Mouse (Mus musculus) c-Kit-negative CD71-positive TER-119-positive erythroid progenitor cells, embryonic 14.5 days (primary cell): ENCODE measurements at regions not wholly inside any gene's neighbourhood (a gene's known extent, or its start where the extent isn't known, plus 50 kb on each side); places are given as distances from the start of the nearest gene placed in this dataset.
"Not testable (repeated sequence)": the region's sequence is repeated elsewhere in the genome, so short reads cannot be mapped to it uniquely, and the experiment has no call there.

ENCODE experiments used
- DNase-seq: peaks from one replicate; pipeline ENCODE4 v3.0.0-alpha.2; 2013; ENCODE audit warnings: low read depth, low spot score

GRCm38 (mm10) chr17:82377176-82377592 is 639.0 kb upstream of the Slc8a1 start:
- peak; percentile 46 for DNase-seq

- DNase-seq, result no peak
Measured at GRCm38 (mm10) chr17:82367876-82368275, 629.7 kb upstream of the Slc8a1 start.

- DNase-seq, result no peak
Measured at GRCm38 (mm10) chr17:82366001-82366400, 627.8 kb upstream of the Slc8a1 start.

- no peak for DNase-seq
Measured at GRCm38 (mm10) chr17:82348636-82349035, 610.5 kb upstream of the Slc8a1 start.

GRCm38 (mm10) chr17:82331429-82331828 is 593.3 kb upstream of the Slc8a1 start:
- DNase-seq, result no peak

- DNase-seq, result no peak
Measured at GRCm38 (mm10) chr17:82312191-82312590, 574.0 kb upstream of the Slc8a1 start.

- DNase-seq, result no peak
Measured at GRCm38 (mm10) chr17:82306347-82306746, 568.2 kb upstream of the Slc8a1 start.

- no peak for DNase-seq
Measured at GRCm38 (mm10) chr17:82277728-82278127, 539.6 kb upstream of the Slc8a1 start.

- no peak for DNase-seq
Measured at GRCm38 (mm10) chr17:82273946-82274345, 535.8 kb upstream of the Slc8a1 start.

- DNase-seq, result no peak
Measured at GRCm38 (mm10) chr17:82272845-82273244, 534.7 kb upstream of the Slc8a1 start.

GRCm38 (mm10) chr17:82266842-82267241 is 528.7 kb upstream of the Slc8a1 start:
- not testable (repeated sequence) for DNase-seq

GRCm38 (mm10) chr17:82252362-82252761 is 514.2 kb upstream of the Slc8a1 start:
- no peak for DNase-seq

GRCm38 (mm10) chr17:82251841-82252240 is 513.7 kb upstream of the Slc8a1 start:
- no peak for DNase-seq

- no peak for DNase-seq
Measured at GRCm38 (mm10) chr17:82238361-82238760, 500.2 kb upstream of the Slc8a1 start.

GRCm38 (mm10) chr17:82237456-82237855 is 499.3 kb upstream of the Slc8a1 start:
- no peak for DNase-seq

- no peak for DNase-seq
Measured at GRCm38 (mm10) chr17:82215728-82216623, 477.8 kb upstream of the Slc8a1 start.

- DNase-seq, result no peak
Measured at GRCm38 (mm10) chr17:82199981-82200380, 461.8 kb upstream of the Slc8a1 start.

- DNase-seq, result no peak
Measured at GRCm38 (mm10) chr17:82199031-82199642, 461.0 kb upstream of the Slc8a1 start.

GRCm38 (mm10) chr17:82184261-82184660 is 446.1 kb upstream of the Slc8a1 start:
- DNase-seq, result no peak

- no peak for DNase-seq
Measured at GRCm38 (mm10) chr17:82171216-82171615, 433.0 kb upstream of the Slc8a1 start.

GRCm38 (mm10) chr17:82153446-82153845 is 415.3 kb upstream of the Slc8a1 start:
- DNase-seq, result no peak

GRCm38 (mm10) chr17:82134843-82135242 is 396.7 kb upstream of the Slc8a1 start:
- no peak for DNase-seq

GRCm38 (mm10) chr17:82132941-82133340 is 394.8 kb upstream of the Slc8a1 start:
- no peak for DNase-seq
